Mouse (Mus musculus): ENCODE measurements around the gene Cabp2. TPM values are rescaled to one million over a fixed set of nuclear protein-coding genes. Genes with fewer than 3 reads are reported as not detected.
A peak's percentile ranks its signal among the peaks of the same experiment; 100 is the strongest.
"Not testable (repeated sequence)": the region's sequence is repeated elsewhere in the genome, so short reads cannot be mapped to it uniquely, and the experiment has no call there.

Gene Cabp2
- polyA plus RNA-seq, 1 experiment from 2014 or later = not detected

- H3K4me1 ChIP-seq = peaks cover 12% of the 10 kb centered on the region
- WGBS = 67% methylated on average over 6 of the region's 6 CpGs
- H3K9me3 ChIP-seq; H3K27me3 ChIP-seq (replicated peaks); ATAC-seq (ENCODE audit: low FRiP score, low read depth); H3K9ac ChIP-seq; H3K27ac ChIP-seq; H3K4me3 ChIP-seq; H3K4me2 ChIP-seq (replicated peaks); H3K36me3 ChIP-seq: not testable (repeated sequence)
These were observed 40.5 kb downstream of the Cabp2 start for GRCm38 (mm10) chr19:4121896-4122295.

GRCm38 (mm10) chr19:4122411-4123370 lies 41.3 kb downstream of the Cabp2 start:
- ATAC-seq (ENCODE audit: low FRiP score, low read depth) = no peak
- Histone ChIP-seq H3K4me2 (replicated peaks) (no peak overlapping the region), H3K9ac (no peak overlapping the region), H3K27ac (no peak overlapping the region), H3K4me1 (peaks cover 14% of the 10 kb centered on the region), H3K4me3 (no peak overlapping the region), H3K36me3 (peaks cover 6% of the 10 kb centered on the region; the same call in 1 of the 2 replicates), H3K27me3 (replicated peaks) (no peaks in the 10 kb centered on the region), H3K9me3 (no peaks in the 10 kb centered on the region)
- WGBS = 83% methylated on average over 7 of the region's 7 CpGs

GRCm38 (mm10) chr19:4124432-4124831 lies 43.1 kb downstream of the Cabp2 start:
- no peak overlapping the region for H3K27ac ChIP-seq
- peaks cover 17% of the 10 kb centered on the region for H3K4me1 ChIP-seq
- no peak for ATAC-seq (ENCODE audit: low FRiP score, low read depth)
- H3K9ac ChIP-seq = no peak overlapping the region
- H3K36me3 ChIP-seq = peaks cover 17% of the 10 kb centered on the region
- WGBS = 83% methylated on average over 4 of the region's 4 CpGs
- no peak overlapping the region for H3K4me3 ChIP-seq
- no peak overlapping the region for H3K4me2 ChIP-seq (replicated peaks)
- H3K27me3 ChIP-seq (replicated peaks) = no peaks in the 10 kb centered on the region
- no peaks in the 10 kb centered on the region for H3K9me3 ChIP-seq

GRCm38 (mm10) chr19:4125268-4125667 lies 43.9 kb downstream of the Cabp2 start:
- peak; percentile 29 for ATAC-seq (ENCODE audit: low FRiP score, low read depth)
- Histone ChIP-seq H3K4me1 (peaks cover 18% of the 10 kb centered on the region), H3K4me2 (replicated peaks) (peak overlapping the region; percentile 69), H3K9ac (peak overlapping the region; percentile 82), H3K4me3 (peak overlapping the region; percentile 78), H3K36me3 (peaks cover 25% of the 10 kb centered on the region)
- 32% methylated on average over 4 of the region's 4 CpGs for WGBS
- H3K27me3 ChIP-seq (replicated peaks); H3K9me3 ChIP-seq; H3K27ac ChIP-seq: not testable (repeated sequence)

- Histone ChIP-seq H3K36me3 (peaks cover 29% of the 10 kb centered on the region), H3K27me3 (replicated peaks) (no peaks in the 10 kb centered on the region), H3K4me1 (peaks cover 14% of the 10 kb centered on the region), H3K4me3 (peak within 1 kb of the TSS; percentile 78), H3K4me2 (replicated peaks) (peak within 1 kb of the TSS; percentile 69), H3K27ac (no peak within 1 kb of the TSS), H3K9me3 (no peaks in the 10 kb centered on the region), H3K9ac (peak within 1 kb of the TSS; percentile 82)
- under 1% methylated on average over 64 of the region's 64 CpGs for WGBS
- ATAC-seq (ENCODE audit: low FRiP score, low read depth) = peak; percentile 93
These were observed 44.6 kb downstream of the Cabp2 start, which contains the start of gene Aip for GRCm38 (mm10) chr19:4125741-4126696. Aip (minus strand) TSS chr19:4125858.

- H3K27me3 ChIP-seq (replicated peaks) = no peaks in the 10 kb centered on the region
- H3K4me3 ChIP-seq = peak overlapping the region; percentile 78
- H3K9me3 ChIP-seq = no peaks in the 10 kb centered on the region
- no peak for ATAC-seq (ENCODE audit: low FRiP score, low read depth)
- 62% methylated on average over 7 of the region's 7 CpGs for WGBS
- no peak overlapping the region for H3K27ac ChIP-seq
- peak overlapping the region; percentile 82 for H3K9ac ChIP-seq
- peaks cover 14% of the 10 kb centered on the region for H3K4me1 ChIP-seq
- peaks cover 38% of the 10 kb centered on the region for H3K36me3 ChIP-seq
- H3K4me2 ChIP-seq (replicated peaks) = peak overlapping the region; percentile 69
These were observed 45.5 kb downstream of the Cabp2 start for GRCm38 (mm10) chr19:4126759-4127495.

GRCm38 (mm10) chr19:4129462-4129861 lies 48.1 kb downstream of the Cabp2 start:
- Histone ChIP-seq H3K27ac (no peak overlapping the region), H3K27me3 (replicated peaks) (no peaks in the 10 kb centered on the region), H3K4me3 (no peak overlapping the region), H3K4me1 (peaks cover 14% of the 10 kb centered on the region), H3K9me3 (no peaks in the 10 kb centered on the region), H3K4me2 (replicated peaks) (no peak overlapping the region), H3K9ac (no peak overlapping the region), H3K36me3 (peaks cover 52% of the 10 kb centered on the region)
- no peak for ATAC-seq (ENCODE audit: low FRiP score, low read depth)
- WGBS = 94% methylated on average over 7 of the region's 7 CpGs

GRCm38 (mm10) chr19:4130106-4130505 lies 48.7 kb downstream of the Cabp2 start:
- Histone ChIP-seq H3K9me3 (no peaks in the 10 kb centered on the region), H3K4me3 (no peak overlapping the region), H3K9ac (no peak overlapping the region; the same call in 1 of the 2 replicates), H3K36me3 (peaks cover 52% of the 10 kb centered on the region), H3K27ac (no peak overlapping the region), H3K4me2 (replicated peaks) (no peak overlapping the region), H3K4me1 (peaks cover 14% of the 10 kb centered on the region), H3K27me3 (replicated peaks) (no peaks in the 10 kb centered on the region)
- ATAC-seq (ENCODE audit: low FRiP score, low read depth) = no peak
- WGBS = 91% methylated on average over 4 of the region's 4 CpGs

- no peak for ATAC-seq (ENCODE audit: low FRiP score, low read depth)
- Histone ChIP-seq H3K36me3 (peaks cover 52% of the 10 kb centered on the region), H3K4me1 (peaks cover 14% of the 10 kb centered on the region), H3K9ac (no peak overlapping the region), H3K4me3 (no peak overlapping the region), H3K4me2 (replicated peaks) (no peak overlapping the region), H3K9me3 (no peaks in the 10 kb centered on the region), H3K27me3 (replicated peaks) (no peaks in the 10 kb centered on the region), H3K27ac (no peak overlapping the region)
- WGBS = 87% methylated on average over 5 of the region's 5 CpGs
These were observed 49.7 kb downstream of the Cabp2 start for GRCm38 (mm10) chr19:4131075-4131474.

- no peak overlapping the region for H3K27ac ChIP-seq
- no peak overlapping the region for H3K4me3 ChIP-seq
- H3K36me3 ChIP-seq = peaks cover 52% of the 10 kb centered on the region
- H3K27me3 ChIP-seq (replicated peaks) = no peaks in the 10 kb centered on the region
- H3K4me2 ChIP-seq (replicated peaks) = no peak overlapping the region
- H3K4me1 ChIP-seq = peaks cover 8% of the 10 kb centered on the region
- ATAC-seq (ENCODE audit: low FRiP score, low read depth) = no peak
- WGBS = 82% methylated on average over 2 of the region's 2 CpGs
- H3K9me3 ChIP-seq = no peaks in the 10 kb centered on the region
- H3K9ac ChIP-seq = no peak overlapping the region
These were observed 50.4 kb downstream of the Cabp2 start for GRCm38 (mm10) chr19:4131768-4132167.

- no peak overlapping the region for H3K4me2 ChIP-seq (replicated peaks)
- no peak overlapping the region for H3K27ac ChIP-seq
- no peak for ATAC-seq (ENCODE audit: low FRiP score, low read depth)
- H3K9ac ChIP-seq = no peak overlapping the region
- no peaks in the 10 kb centered on the region for H3K27me3 ChIP-seq (replicated peaks)
- WGBS = 90% methylated on average over 4 of the region's 4 CpGs
- no peak overlapping the region for H3K4me3 ChIP-seq
- peaks cover 3% of the 10 kb centered on the region; the same call in 1 of the 2 replicates for H3K4me1 ChIP-seq
- peaks cover 36% of the 10 kb centered on the region for H3K36me3 ChIP-seq
- H3K9me3 ChIP-seq = no peaks in the 10 kb centered on the region
These were observed 53.0 kb downstream of the Cabp2 start for GRCm38 (mm10) chr19:4134354-4134753.

Measured in neural tube, embryonic 12.5 days (tissue).